Mouse (Mus musculus): ENCODE data around the gene Rragd. TPM values are rescaled to one million over a fixed set of nuclear protein-coding genes. Genes with fewer than 3 reads are reported as not detected.
"Not testable (repeated sequence)": the region's sequence is repeated elsewhere in the genome, so short reads cannot be mapped to it uniquely, and the experiment has no call there.

The Rragd gene
- 10 to 100 TPM; 50.1 to 56.0 TPM for total RNA-seq (2021)
- long read RNA-seq, experiment 1, full-length matches to known transcripts, result 9 of 10 reads
- long read RNA-seq, experiment 1, partial matches to known transcripts, result 1 of 10 reads
- long read RNA-seq, experiment 1, other reads (novel, unspliced or antisense), result 0 of 10 reads
- long read RNA-seq, experiment 2, full-length matches to known transcripts, result 15 of 23 reads
- long read RNA-seq, experiment 2, partial matches to known transcripts, result 1 of 23 reads
- long read RNA-seq, experiment 2, other reads (novel, unspliced or antisense), result 7 of 23 reads

DNA sequence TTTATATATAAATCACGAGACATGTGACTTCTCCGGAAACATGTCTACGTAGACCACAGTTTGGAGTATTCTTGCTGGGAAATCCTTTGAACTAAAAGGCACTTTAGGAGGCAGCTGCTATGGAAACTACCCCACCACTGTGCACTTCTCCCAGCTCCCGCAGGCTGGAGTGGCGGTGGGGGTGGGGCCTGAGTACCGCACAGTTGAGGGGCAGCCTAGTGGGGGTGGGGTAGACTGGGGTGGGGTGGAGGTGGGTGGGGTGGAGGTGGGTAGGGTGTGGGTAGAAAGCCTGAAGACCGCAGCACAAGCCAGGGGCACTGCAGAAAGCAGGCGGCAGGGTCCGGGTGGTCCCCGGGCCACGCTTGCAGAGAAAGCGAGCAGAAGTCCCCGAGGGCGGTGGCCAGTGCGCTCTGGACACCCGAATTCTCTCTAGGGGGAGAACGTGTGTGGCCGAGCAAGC is at the start of gene Rragd:
Gene Rragd (plus strand): TSS at position 322 of the 460 bp plus-strand sequence.
- DNase-seq (ENCODE audit: low spot score in 2 of 2), result peak in 1 of 2 experiments; percentile 18

- no peak for DNase-seq (ENCODE audit: low spot score in 2 of 2)
Measured at GRCm38 (mm10) chr4:32936762-32937341, 46.0 kb upstream of the Rragd start.

DNA sequence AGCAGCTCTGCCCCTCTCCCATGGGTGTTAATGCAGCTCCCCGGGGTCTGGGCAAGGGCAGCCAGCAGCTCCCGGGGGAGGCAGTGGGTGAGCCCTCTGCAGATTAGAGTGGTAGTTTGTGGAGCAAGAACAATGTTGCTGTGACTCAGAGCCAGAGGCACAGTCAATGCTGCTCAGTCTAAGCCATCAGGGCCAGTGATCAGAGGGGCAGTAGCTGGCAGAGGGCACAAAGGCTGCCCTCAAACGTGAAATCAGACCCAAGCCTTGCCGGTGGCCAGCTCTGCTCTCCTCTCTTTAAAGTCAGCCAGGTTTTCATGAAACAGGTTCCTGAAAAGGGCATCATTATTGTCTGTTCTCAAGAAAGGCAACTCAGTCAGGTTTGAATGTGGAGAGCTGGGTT is 43.3 kb upstream of the Rragd start:
- peak in 1 of 2 experiments; percentile 41 for DNase-seq (ENCODE audit: low spot score in 2 of 2)

DNA sequence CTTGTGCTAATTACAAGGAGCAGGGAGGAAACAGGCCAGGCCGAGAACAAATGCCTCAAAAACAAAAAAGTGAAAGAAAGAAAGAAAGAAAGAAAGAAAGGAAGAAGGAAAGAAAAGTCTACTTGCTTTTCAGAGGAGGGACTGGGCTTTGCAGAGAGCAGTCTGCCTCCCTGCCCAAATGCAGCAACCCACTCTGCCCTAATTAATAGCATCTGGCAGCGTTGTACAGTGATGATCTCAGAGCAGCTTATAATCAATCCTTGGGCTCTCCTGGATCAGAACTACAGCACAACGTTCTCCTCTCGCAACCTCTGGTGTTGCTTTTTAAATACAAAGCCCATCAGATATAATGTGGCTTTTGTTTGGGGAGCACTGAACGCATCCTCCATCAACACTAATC is 42.9 kb upstream of the Rragd start:
- no peak for DNase-seq (ENCODE audit: low spot score in 2 of 2)

DNA sequence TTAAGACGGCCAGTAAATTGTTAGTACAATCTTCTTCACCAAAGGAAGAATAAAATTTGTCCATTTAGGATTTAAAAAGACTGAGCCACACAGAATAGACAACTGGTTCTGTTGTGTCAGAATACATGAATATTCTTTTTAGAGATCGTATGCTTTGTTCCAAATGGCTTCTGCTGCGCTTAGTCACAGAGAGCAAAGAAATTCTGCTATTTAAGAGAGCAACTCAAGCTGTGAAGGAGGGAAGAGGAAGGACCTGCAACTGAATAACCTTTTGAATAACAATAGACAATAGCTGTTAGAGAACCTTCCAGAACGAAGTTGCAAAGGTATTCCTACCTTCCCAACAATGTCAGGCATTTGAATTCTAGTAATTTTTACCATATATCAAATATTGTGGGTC is 41.9 kb upstream of the Rragd start:
- no peak for DNase-seq (ENCODE audit: low spot score in 2 of 2)

DNA sequence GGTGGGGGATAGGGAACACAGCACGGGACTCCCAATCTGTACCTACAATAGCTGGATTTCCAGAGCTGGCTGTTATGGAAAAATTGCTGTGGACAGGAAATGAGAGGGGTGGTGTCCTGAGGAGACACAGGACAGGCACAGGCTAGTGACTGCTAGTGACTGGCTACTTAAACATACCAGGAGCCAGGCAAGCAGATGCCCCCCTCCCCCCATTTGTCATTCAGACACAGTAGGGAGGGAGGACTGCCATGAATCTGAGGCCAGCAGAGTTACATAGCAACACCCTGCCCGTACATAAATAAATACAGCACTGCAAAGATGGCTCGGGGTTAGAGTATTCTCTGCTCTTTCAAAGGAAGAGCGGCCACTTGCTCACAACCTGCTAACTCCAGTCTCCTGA is 35.2 kb upstream of the Rragd start:
- no peak for DNase-seq (ENCODE audit: low spot score in 2 of 2)

DNA sequence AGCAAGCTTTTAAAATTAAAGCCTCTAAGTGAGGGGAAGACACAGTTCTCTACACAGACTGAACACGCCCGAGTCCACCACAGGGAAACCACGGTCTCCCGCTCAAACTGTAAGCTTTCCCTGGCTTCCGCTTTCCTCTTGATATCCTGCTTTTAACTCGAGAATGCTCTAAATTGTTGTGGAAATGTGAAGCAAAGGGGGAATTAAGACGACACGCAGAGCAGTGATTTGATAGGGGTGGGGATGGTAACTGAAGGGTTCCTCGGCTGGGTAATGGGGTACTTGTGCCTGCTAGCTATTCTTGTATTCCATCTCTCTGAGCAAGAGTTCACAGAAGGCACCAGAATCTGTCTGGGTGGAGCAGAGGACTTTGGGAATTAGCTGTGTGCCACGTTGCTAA is 34.1 kb upstream of the Rragd start:
- no peak for DNase-seq (ENCODE audit: low spot score in 2 of 2)

- DNase-seq (ENCODE audit: low spot score in 2 of 2), result peak; percentile 81 to 82
Measured at GRCm38 (mm10) chr4:32950356-32951034, 32.3 kb upstream of the Rragd start, which contains the start of gene Ankrd6. Ankrd6 (minus strand) TSS chr4:32950841.

DNA sequence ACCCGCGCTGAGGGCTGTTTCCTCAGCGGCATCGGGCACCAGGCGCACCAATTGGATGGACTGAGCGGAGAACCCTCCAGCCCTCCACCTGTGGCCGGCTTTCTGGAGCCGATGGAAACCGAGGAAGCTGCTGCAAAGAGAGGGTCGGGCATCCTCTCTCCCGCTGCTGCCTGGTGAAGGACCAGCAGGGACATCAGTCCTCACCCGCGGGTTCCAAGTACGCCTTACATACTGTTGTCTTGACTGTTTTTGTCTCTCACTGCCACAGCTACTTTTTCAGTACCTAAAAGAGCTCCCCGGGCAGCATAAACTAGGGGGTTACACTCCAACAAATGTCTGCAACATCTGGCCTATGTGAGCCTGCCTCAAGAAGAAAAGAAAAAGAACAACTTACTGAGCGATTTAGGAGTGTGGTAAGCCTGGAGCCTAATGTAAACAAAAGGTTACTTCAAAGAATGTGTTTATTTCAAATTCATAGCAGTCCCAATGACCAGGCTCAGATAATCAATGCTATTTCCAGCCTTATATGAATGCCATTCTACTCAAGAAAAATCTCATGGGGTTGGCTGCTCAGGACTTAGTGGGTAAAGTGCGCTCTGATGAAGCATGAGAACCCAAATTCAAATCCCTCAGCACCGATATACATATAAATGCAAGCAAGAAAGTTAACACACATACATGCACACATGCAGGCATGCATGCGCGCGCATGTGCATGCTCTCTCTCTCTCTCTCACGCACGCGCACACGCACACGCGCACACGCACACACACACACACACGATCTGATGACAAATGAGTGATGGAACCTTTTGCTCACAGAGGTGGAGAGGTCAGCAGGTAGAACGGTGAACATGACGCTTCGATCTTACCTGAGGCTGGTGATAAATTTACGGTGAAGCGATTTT is 31.5 kb upstream of the Rragd start:
- DNase-seq (ENCODE audit: low spot score in 2 of 2), result no peak

GRCm38 (mm10) chr4:32952681-32953080 is 30.2 kb upstream of the Rragd start:
- DNase-seq (ENCODE audit: low spot score in 2 of 2), result no peak

DNA sequence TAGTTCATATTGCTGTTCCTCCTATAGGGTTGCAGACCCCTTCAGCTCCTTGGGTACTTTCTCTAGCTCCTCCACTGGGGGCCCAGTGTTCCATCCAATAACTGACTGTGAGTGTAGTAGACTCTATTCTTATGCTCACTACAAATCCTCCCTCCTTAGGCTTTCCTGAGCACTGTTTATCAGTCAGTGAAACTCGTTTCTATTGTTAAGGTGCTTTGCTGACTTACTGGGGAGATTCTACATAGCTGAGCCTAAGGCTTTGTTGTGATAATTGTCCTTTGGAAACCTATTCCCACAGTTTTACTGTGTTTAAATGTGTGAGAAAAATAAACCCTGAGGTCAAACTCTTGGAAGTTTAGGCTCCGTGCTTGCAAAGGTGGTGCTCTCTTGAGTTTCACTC is 26.4 kb upstream of the Rragd start:
- no peak for DNase-seq (ENCODE audit: low spot score in 2 of 2)

DNA sequence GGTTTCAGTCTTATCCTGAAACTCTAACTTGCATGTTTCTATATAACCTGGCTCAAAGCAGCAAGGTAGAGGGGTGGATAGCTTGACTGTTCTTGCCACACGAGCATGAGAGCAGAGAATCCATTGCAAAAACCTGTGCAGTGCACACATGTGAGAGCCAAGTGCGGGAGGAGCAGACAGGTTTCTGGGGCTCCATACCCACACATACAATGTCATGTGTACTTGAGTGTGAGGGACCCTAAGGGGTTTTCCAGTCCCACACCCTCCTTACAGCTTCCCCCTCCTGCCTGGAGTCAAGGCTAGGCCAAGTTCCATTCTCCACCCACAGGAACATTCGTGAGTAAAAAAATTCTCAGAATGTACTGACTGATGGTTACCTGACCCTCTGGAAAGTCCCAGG is 21.4 kb upstream of the Rragd start:
- no peak for DNase-seq (ENCODE audit: low spot score in 2 of 2)

- DNase-seq (ENCODE audit: low spot score in 2 of 2), result not testable (repeated sequence)
Measured at GRCm38 (mm10) chr4:32964619-32965018, 18.2 kb upstream of the Rragd start.

GRCm38 (mm10) chr4:32977331-32977730 is 5.5 kb upstream of the Rragd start:
- no peak for DNase-seq (ENCODE audit: low spot score in 2 of 2)

DNA sequence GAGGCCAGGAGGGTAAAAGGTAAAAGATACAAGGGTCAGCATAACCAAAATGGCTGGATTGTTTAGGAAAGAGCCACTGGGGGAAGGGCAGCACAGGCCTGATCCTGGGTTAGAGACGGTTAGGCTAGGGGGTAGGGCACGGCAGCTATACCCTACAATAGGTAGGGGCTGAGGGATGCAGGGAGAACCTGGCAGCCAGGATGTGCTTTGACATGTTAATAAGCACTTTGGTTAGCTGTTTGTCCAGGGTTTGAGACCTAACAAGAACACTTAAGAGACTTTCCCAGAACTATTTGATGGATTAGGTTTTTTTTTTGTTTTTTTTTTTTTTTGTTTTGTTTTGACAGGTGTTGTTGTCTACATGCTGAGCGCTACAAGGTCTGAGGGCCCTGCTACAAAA is 2.8 kb upstream of the Rragd start:
- DNase-seq (ENCODE audit: low spot score in 2 of 2), result no peak

- no peak for DNase-seq (ENCODE audit: low spot score in 2 of 2)
Measured at GRCm38 (mm10) chr4:32981617-32982016, 1.2 kb upstream of the Rragd start.

- peak in 1 of 2 experiments; percentile 10 for DNase-seq (ENCODE audit: low spot score in 2 of 2)
Measured at GRCm38 (mm10) chr4:32982041-32982715, 659 bp upstream of the Rragd start.

- DNase-seq (ENCODE audit: low spot score in 2 of 2), result peak; percentile 42 to 71
Measured at GRCm38 (mm10) chr4:32983176-32984155, 629 bp downstream of the Rragd start.

DNA sequence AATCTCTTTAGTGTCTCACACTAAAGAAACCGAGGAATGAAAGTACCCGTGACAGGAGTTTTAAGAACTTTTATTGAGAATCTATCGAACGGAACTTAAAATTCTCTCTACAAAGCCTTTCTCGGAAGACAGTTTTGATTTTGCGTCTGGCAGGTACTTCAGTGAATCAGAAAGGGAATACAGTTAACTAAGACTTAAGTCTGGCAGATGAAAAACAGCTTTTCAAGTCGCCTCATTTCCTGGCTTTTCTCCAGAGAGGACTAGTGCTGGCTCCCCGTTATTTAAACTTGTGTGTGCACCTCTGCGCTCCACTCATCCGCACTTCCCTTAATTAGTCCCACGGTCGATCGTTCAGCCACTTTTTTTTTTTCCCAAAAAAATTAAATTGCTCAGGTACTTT is 1.4 kb downstream of the Rragd start:
- peak in 1 of 2 experiments; percentile 15 for DNase-seq (ENCODE audit: low spot score in 2 of 2)
